Mouse (Mus musculus) ES-E14 (cell line): ENCODE results near the gene Sfxn1. TPM values are rescaled to one million over a fixed set of nuclear protein-coding genes. Genes with fewer than 3 reads are reported as not detected.

Source experiments
- DNase-seq: peaks from one replicate; pipeline ENCODE4 v3.0.0-alpha.2; 2013; ENCODE audit warnings: low read depth, low spot score
- H3K27ac ChIP-seq: 2 replicates; pipeline ENCODE4 v1.5.1; 2012; ENCODE audit warnings: low read depth, mild to moderate bottlenecking, low read length, moderate library complexity, mixed read lengths; ENCODE audit not compliant: poor library complexity, insufficient read depth, severe bottlenecking
- H3K36me3 ChIP-seq: 2 replicates; pipeline ENCODE4 v1.6.1; 2012; ENCODE audit warnings: mild to moderate bottlenecking, low read length, moderate library complexity, mixed read lengths; ENCODE audit not compliant: control insufficient read depth, poor library complexity, insufficient read depth, severe bottlenecking
- H3K4me1 ChIP-seq, 2 experiments: fragments of 150-350 bp in 1 of 2; sonication (generic) in 1 of 2; 2 replicates each; pipeline ENCODE4 v1.6.1; 2012; ENCODE audit warnings: low read length in 2 of 2, mild to moderate bottlenecking in 1 of 2, mixed read lengths in 1 of 2; ENCODE audit not compliant: control insufficient read depth in 2 of 2, insufficient read depth in 2 of 2, poor library complexity in 1 of 2
- H3K4me3 ChIP-seq, 2 experiments: fragments of 150-350 bp in 1 of 2; sonication (generic) in 1 of 2; 2 replicates each; pipeline ENCODE4 v1.5.1; 2012; ENCODE audit warnings: low read length in 2 of 2, low read depth in 1 of 2, mild to moderate bottlenecking in 1 of 2, mixed read lengths in 1 of 2; ENCODE audit not compliant: insufficient read depth in 1 of 2, poor library complexity in 1 of 2, severe bottlenecking in 1 of 2
- H3K9ac ChIP-seq: 2 replicates; pipeline ENCODE4 v1.6.1; 2012; ENCODE audit warnings: low read depth, mild to moderate bottlenecking, low read length, mixed read lengths; ENCODE audit not compliant: poor library complexity, insufficient read depth, severe bottlenecking
- H3K9me3 ChIP-seq: fragments of 150-350 bp; sonication (generic); 2 replicates; pipeline ENCODE4 v1.6.1; 2012; ENCODE audit warnings: low read depth, mild to moderate bottlenecking, low read length; ENCODE audit not compliant: control insufficient read depth, insufficient read depth
- CHD2 ChIP-seq: IDR thresholded peaks from 2 replicates; pipeline ENCODE4 v1.6.1; 2014; ENCODE audit warnings: mild to moderate bottlenecking, low read depth, low read length, inconsistent platforms
- HCFC1 ChIP-seq: IDR thresholded peaks from 2 replicates; pipeline ENCODE4 v1.6.1; 2012; ENCODE audit warnings: low read length, inconsistent platforms, borderline replicate concordance; ENCODE audit not compliant: insufficient read depth
- MAFK ChIP-seq: IDR thresholded peaks from 2 replicates; pipeline ENCODE4 v1.6.1; 2014; ENCODE audit warnings: mild to moderate bottlenecking, low read depth, low read length, inconsistent platforms; ENCODE audit not compliant: insufficient read depth
- ZC3H11A ChIP-seq: IDR thresholded peaks from 2 replicates; pipeline ENCODE4 v1.6.1; 2012; ENCODE audit warnings: low read depth, mild to moderate bottlenecking, inconsistent platforms, low read length, borderline replicate concordance
- ZNF384 ChIP-seq: IDR thresholded peaks from 2 replicates; pipeline ENCODE4 v1.6.1; 2012; ENCODE audit warnings: low read depth, low read length, inconsistent platforms
- in situ Hi-C, 2 experiments: fragments of 600-800 bp; cut with MboI; formaldehyde crosslinking; loops; one replicate each; pipeline ENCODE4 v1.15.1; 2025; ENCODE audit warnings: low sequenced_read_pairs in 2 of 2, inconsistent platforms in 1 of 2; ENCODE audit not compliant: unreplicated experiment in 2 of 2
- total RNA-seq: library from RNA; depleted of rRNA; stranded (reverse); fragments of 300-350 nt; gene quantifications from 2 replicates; pipeline ENCODE4 v1.2.3, GENCODE M21; 2012

The Sfxn1 gene
- total RNA-seq, 1 experiment: 36.1 TPM

DNA sequence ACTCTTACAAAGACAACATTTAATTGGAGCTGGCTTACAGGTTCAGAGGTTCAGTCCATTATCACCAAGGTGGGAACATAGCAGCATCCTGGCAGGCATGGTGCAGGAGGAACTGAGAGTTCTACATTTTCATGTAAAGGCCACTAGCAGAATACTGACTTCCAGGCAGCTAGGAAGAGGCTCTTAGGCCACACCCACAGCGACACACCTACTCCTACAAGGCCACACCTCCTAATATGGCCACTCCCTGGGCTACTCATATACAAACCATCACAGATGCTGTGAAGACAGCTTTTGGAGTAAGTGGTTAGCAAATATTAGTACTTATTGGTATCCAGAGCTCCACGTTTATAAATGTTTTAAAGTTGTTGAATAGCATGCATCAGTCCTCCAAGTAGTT lies 3.7 kb downstream of the Sfxn1 start:
- H3K36me3 ChIP-seq: peaks cover 5% of the 10 kb centered on the region; the same call in 1 of the 2 replicates
- no peak for DNase-seq
- peaks cover 3 to 15% of the 10 kb centered on the region in 2 experiments; a peak in 2 of 4 replicates for H3K4me1 ChIP-seq
- in situ Hi-C loops: no loop called here
- no peak overlapping the region for H3K27ac ChIP-seq
- no peak overlapping the region for H3K9ac ChIP-seq
- no peak overlapping the region for H3K4me3 ChIP-seq
- no peaks in the 10 kb centered on the region for H3K9me3 ChIP-seq
- TF ChIP-seq HCFC1: no peak
- no peak for TF ChIP-seq ZC3H11A
- no peak for TF ChIP-seq CHD2
- TF ChIP-seq MAFK: no peak
- TF ChIP-seq ZNF384: no peak

- DNase-seq: no peak
- TF ChIP-seq ZNF384 (no peak), HCFC1 (no peak)
Measured at GRCm38 (mm10) chr13:54076051-54076450, 4.4 kb downstream of the Sfxn1 start.

GRCm38 (mm10) chr13:54076762-54077460 lies 5.2 kb downstream of the Sfxn1 start:
- no peak overlapping the region for H3K9ac ChIP-seq
- no peaks in the 10 kb centered on the region for H3K9me3 ChIP-seq
- no peak overlapping the region for H3K27ac ChIP-seq
- peaks cover 6% of the 10 kb centered on the region; the same call in 1 of the 2 replicates for H3K36me3 ChIP-seq
- in situ Hi-C loops: no loop called here
- TF ChIP-seq HCFC1: no peak
- no peak for TF ChIP-seq ZC3H11A
- no peak for TF ChIP-seq MAFK
- no peak for TF ChIP-seq ZNF384
- no peak for TF ChIP-seq CHD2
- no peak overlapping the region for H3K4me3 ChIP-seq
- H3K4me1 ChIP-seq: peaks cover 3 to 13% of the 10 kb centered on the region in 2 experiments; a peak in 2 of 4 replicates
- no peak for DNase-seq

More at GRCm38 (mm10) chr13:54076051-54076450, 4.4 kb downstream of the Sfxn1 start:
- Histone ChIP-seq H3K4me3 (no peak overlapping the region), H3K27ac (no peak overlapping the region), H3K9me3 (no peaks in the 10 kb centered on the region), H3K36me3 (peaks cover 5% of the 10 kb centered on the region; the same call in 1 of the 2 replicates), H3K4me1 (peaks cover 3 to 13% of the 10 kb centered on the region in 2 experiments; a peak in 2 of 4 replicates), H3K9ac (no peak overlapping the region)
- in situ Hi-C loops: no loop called here

GRCm38 (mm10) chr13:54077470-54078174 lies 6.0 kb downstream of the Sfxn1 start:
- Histone ChIP-seq H3K36me3 (peaks cover 7% of the 10 kb centered on the region; the same call in 1 of the 2 replicates), H3K9ac (no peak overlapping the region), H3K27ac (no peak overlapping the region), H3K4me3 (no peak overlapping the region), H3K9me3 (no peaks in the 10 kb centered on the region), H3K4me1 (peaks cover 2 to 13% of the 10 kb centered on the region in 2 experiments; a peak in 2 of 4 replicates)
- no peak for TF ChIP-seq CHD2
- no peak for TF ChIP-seq ZC3H11A
- no peak for TF ChIP-seq HCFC1
- TF ChIP-seq ZNF384: no peak
- no peak for TF ChIP-seq MAFK
- in situ Hi-C loops: no loop called here
- no peak for DNase-seq
